Mouse (Mus musculus) G1E (cell line): Measurements from ENCODE around the gene Sh2d6. TPM values are rescaled to one million over a fixed set of nuclear protein-coding genes. Genes with fewer than 3 reads are reported as not detected.

Source experiments
- ATAC-seq: 2 replicates; pipeline ENCODE4 v1.8.0; 2016; ENCODE audit warnings: mild to moderate bottlenecking; ENCODE audit not compliant: insufficient number of reproducible peaks, poor library complexity, low FRiP score, severe bottlenecking; ENCODE audit errors: extremely low read depth
- DNase-seq: peaks from one replicate; pipeline ENCODE4 v3.0.0; 2012; ENCODE audit warnings: low spot score
- H3K27me3 ChIP-seq: 2 replicates; pipeline ENCODE4 v1.6.1; 2012; ENCODE audit warnings: mild to moderate bottlenecking, low read length, inconsistent platforms; ENCODE audit not compliant: insufficient read depth
- H3K36me3 ChIP-seq: replicated peaks from 2 replicates; pipeline ENCODE3; 2012; ENCODE audit warnings: mild to moderate bottlenecking, inconsistent platforms
- H3K4me1 ChIP-seq: 2 replicates; pipeline ENCODE4 v1.6.1; 2012; ENCODE audit warnings: low read depth, low read length, inconsistent platforms, mixed read lengths; ENCODE audit not compliant: insufficient read depth
- H3K4me3 ChIP-seq: 2 replicates; pipeline ENCODE4 v1.5.1; 2012; ENCODE audit warnings: low read depth, mild to moderate bottlenecking, inconsistent platforms, low read length, moderate library complexity, mixed read lengths
- H3K9me3 ChIP-seq: replicated peaks from 2 replicates; pipeline ENCODE4 v1.6.1; 2012; ENCODE audit warnings: inconsistent platforms
- CTCF ChIP-seq: IDR thresholded peaks from 2 replicates; pipeline ENCODE4 v1.5.1; 2012; ENCODE audit warnings: low read depth, low read length, inconsistent platforms, mixed read lengths
- GATA1 ChIP-seq: IDR thresholded peaks from 2 replicates; pipeline ENCODE4 v1.6.1; 2012; ENCODE audit warnings: borderline replicate concordance, low read length, inconsistent platforms, mixed read lengths
- GATA2 ChIP-seq: IDR thresholded peaks from 2 replicates; pipeline ENCODE4 v1.6.1; 2012; ENCODE audit warnings: low read depth, low read length, inconsistent platforms, borderline replicate concordance
- POLR2AphosphoS5 ChIP-seq: IDR thresholded peaks from 2 replicates; pipeline ENCODE4 v1.6.1; 2012; ENCODE audit warnings: low read depth, low read length, inconsistent platforms; ENCODE audit not compliant: insufficient replicate concordance
- TAL1 ChIP-seq: conservative IDR thresholded peaks from 2 replicates; pipeline ENCODE4 v1.6.1; 2012; ENCODE audit warnings: low read depth, low read length, inconsistent platforms, mixed read lengths
- polyA plus RNA-seq: library from polyadenylated mRNA; stranded (reverse); fragments of >175 nt; gene quantifications from 2 replicates; pipeline ENCODE4 v1.2.3, GENCODE M21; 2012
- total RNA-seq, 2 experiments: library from RNA; stranded (forward) in 1 of 2; stranded (reverse) in 1 of 2; fragments of 200-1000 nt in 1 of 2; fragments of >200 nt in 1 of 2; fragmentation: Nextera tagmentation in 1 of 2; gene quantifications; 2 replicates each; pipeline ENCODE4 v1.2.3; 2014 to 2017

Sh2d6 gene
- total and polyA plus RNA-seq, 3 experiments: 0.16 TPM; not detected in 2

DNA sequence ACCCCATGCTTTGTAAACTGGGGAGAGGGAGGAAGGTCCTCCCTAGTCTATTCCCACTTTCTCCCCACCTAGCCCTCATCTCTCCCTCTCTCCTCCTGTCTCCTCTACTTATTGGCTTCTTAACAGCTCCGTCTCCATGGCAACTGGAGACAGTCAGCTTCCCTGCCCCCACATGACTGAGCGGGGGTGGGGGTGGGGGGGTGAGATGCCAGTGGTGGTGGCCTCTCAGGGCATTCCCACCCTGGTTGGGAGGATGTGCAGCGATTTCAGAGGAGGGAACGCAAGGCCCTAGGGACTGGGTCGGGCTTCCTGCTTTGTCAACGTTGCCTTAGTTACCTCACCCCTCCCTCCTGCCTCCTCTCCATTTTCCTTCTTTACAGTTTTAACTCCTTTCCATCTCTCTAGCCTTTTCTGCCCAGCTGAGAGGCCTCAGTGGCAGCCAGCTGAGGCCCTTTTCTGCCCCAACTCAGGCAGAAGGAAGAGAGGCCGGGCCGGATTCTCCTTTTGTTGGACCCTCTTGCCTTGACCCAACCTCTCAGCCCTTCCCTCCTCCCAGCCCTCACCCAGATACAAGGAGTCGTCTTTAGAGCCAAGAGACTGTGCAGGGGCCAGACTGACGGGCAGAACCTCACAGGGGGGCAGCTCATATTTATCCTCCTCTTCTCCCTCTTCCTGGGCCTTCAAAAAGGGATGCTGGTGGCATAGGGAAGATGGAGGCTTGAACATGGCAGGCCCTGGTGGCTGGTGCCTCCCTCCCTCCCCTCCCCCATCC, 1.4 kb downstream of the Sh2d6 start:
- DNase-seq: no peak
- Histone ChIP-seq H3K4me1 (peaks cover 11% of the 10 kb centered on the region; the same call in 1 of the 2 replicates), H3K36me3 (no peaks in the 10 kb centered on the region), H3K4me3 (no peak overlapping the region), H3K9me3 (no peaks in the 10 kb centered on the region), H3K27me3 (peaks cover 50% of the 10 kb centered on the region)
- no peak for ATAC-seq
- no peak for TF ChIP-seq CTCF

DNA sequence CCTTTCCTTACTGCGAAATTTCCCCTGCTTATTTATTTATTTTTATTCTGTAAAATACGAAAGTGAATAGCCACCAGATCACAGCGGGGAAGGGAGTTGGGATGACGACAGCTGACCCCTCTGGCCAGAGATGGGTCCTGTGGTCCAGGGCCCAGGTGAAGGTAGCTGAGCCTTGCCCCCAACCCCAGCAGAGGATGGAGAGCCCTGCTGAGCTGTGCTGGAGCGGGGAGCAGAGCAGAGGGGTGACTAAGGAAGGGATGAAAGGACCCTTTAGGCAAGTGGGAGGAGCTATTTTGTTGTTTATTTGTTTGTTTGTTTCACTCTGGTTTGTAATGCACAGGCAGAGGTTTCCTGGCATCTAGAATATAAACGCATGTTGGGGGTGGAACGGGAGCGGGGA, 2.2 kb downstream of the Sh2d6 start:
- H3K4me1 ChIP-seq: peaks cover 11% of the 10 kb centered on the region; the same call in 1 of the 2 replicates

DNA sequence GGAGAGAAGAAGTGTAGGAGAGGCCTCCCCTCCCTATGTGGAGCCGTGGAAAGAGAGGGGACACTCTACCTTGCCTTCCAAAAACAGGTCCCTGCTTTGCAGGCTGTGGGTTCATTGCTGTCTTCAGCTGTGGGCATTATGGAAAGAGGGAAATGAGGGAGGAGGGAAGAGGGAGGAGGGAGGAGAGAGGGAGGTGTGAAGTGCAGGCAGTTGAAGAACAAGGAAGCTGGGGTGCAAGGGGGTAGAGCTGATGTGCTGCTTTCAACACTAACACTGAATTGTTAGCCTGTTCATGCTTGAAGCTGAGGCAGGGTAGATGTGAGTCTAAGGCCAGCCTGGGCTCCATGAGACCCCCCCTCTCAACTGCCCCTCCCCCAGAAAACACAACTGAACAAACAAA, 2.7 kb downstream of the Sh2d6 start:
- no peak overlapping the region for H3K4me3 ChIP-seq
- H3K4me1 ChIP-seq: peaks cover 14% of the 10 kb centered on the region
- H3K9me3 ChIP-seq: no peaks in the 10 kb centered on the region
- H3K36me3 ChIP-seq: no peaks in the 10 kb centered on the region
- H3K27me3 ChIP-seq: peaks cover 46% of the 10 kb centered on the region
- DNase-seq (no peak), ATAC-seq (no peak)
- TF ChIP-seq POLR2AphosphoS5: no peak
- no peak for TF ChIP-seq TAL1
- no peak for TF ChIP-seq CTCF
- TF ChIP-seq GATA2: no peak
- TF ChIP-seq GATA1: no peak

More for the DNA sequence above, 2.2 kb downstream of the Sh2d6 start:
- Histone ChIP-seq H3K9me3 (no peaks in the 10 kb centered on the region), H3K27me3 (peaks cover 46% of the 10 kb centered on the region), H3K4me3 (no peak overlapping the region), H3K36me3 (no peaks in the 10 kb centered on the region)
- no peak for DNase-seq
- ATAC-seq: no peak
- TF ChIP-seq CTCF (no peak), POLR2AphosphoS5 (no peak), GATA1 (no peak), GATA2 (no peak), TAL1 (no peak)

DNA sequence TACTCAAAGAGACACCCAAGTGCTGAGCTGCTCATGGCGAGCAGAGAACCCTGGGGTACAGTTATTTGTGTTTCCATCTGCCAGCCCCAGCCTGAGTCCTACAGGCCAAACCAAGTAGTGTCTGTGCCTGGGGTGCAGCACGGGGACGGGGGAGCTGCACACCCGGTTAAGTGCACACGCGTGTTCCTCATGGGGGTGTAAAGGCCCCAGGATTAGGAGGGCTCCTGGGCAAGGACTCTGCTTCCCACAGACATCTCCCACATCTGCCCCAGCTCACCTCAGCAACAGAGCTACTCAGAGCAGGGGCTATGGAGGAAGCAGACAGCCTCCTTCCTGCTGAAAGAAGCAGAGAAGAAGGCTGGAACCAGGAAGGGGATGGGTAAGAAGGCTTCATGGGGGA, 5.9 kb downstream of the Sh2d6 start:
- peaks cover 40% of the 10 kb centered on the region for H3K4me1 ChIP-seq

DNA sequence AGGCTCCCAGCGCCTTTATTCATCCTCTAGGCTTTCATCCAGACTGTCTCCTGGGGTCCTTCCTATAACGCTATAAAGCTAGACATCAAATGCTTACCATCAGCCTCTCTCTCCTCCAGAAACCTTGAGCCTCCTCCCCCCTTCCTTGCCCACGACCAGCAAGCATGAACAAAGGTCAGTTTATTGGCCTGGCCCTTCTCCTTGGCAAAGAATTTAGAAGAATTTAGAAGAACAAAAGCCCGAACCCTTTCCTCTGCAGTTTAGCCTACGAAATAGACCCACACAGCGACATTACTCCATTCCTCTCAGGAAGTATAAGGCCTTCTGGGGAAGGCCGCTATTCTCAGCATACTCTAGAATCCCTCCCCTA, 8.5 kb downstream of the Sh2d6 start:
- Histone ChIP-seq H3K4me1 (peaks cover 29% of the 10 kb centered on the region), H3K4me3 (peak overlapping the region; percentile 69; the same call in 1 of the 2 replicates), H3K27me3 (peaks cover 17% of the 10 kb centered on the region; the same call in 1 of the 2 replicates), H3K36me3 (no peaks in the 10 kb centered on the region), H3K9me3 (no peaks in the 10 kb centered on the region)
- TF ChIP-seq CTCF (no peak), GATA1 (no peak), GATA2 (no peak), TAL1 (no peak), POLR2AphosphoS5 (no peak)
- ATAC-seq (no peak), DNase-seq (no peak)

More for the DNA sequence above, 5.9 kb downstream of the Sh2d6 start:
- DNase-seq (no peak), ATAC-seq (no peak)
- no peaks in the 10 kb centered on the region for H3K36me3 ChIP-seq
- H3K9me3 ChIP-seq: no peaks in the 10 kb centered on the region
- H3K27me3 ChIP-seq: peaks cover 28% of the 10 kb centered on the region
- TF ChIP-seq TAL1 (no peak), GATA2 (no peak), CTCF (no peak), POLR2AphosphoS5 (no peak), GATA1 (no peak)
- H3K4me3 ChIP-seq: no peak overlapping the region

DNA sequence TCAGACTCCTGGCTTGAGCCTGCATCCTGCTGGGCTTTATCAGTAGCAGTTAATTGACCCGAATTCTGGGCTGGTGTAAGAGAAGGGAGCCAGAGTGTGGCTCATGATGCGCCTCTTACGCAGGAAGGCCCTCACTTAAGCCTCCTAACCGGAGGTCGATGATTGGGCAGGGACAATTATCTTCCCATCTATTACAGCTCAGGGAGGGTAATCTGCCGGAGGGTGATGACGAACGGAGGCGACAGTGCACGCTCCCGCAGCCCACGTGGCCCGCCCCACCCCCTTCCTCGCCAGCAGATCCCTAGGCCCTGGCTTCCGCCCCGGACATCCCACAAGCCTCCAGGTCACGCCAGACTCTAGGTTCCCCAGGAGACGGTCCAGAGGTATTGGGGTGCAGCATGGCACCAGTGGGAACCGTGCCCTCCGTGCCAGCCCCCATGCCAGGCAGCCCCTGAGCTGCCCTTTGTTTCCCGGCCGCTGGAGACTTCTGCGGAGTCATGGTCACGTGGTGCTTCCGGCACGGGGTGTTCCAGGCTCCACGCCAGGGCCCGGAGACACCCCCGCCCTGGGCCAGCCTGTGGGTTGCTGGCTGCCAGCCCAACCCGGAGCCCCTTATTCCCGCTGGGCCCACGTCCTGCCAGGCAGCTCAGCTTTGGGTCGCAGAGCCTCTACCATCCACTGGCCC, 9.0 kb downstream of the Sh2d6 start:
- peak overlapping the region; percentile 69 for H3K4me3 ChIP-seq
- ATAC-seq: peak; percentile 89

More for the DNA sequence above, 9.0 kb downstream of the Sh2d6 start:
- Histone ChIP-seq H3K27me3 (peaks cover 15% of the 10 kb centered on the region; the same call in 1 of the 2 replicates), H3K36me3 (no peaks in the 10 kb centered on the region), H3K9me3 (no peaks in the 10 kb centered on the region), H3K4me1 (peaks cover 29% of the 10 kb centered on the region)
- DNase-seq: peak; percentile 85
- TF ChIP-seq POLR2AphosphoS5 (no peak), GATA1 (no peak), TAL1 (no peak), CTCF (no peak), GATA2 (no peak)
